Mouse (Mus musculus): ENCODE measurements around the gene Snx27. TPM values are rescaled to one million over a fixed set of nuclear protein-coding genes. Genes with fewer than 3 reads are reported as not detected.

The Snx27 gene
- polyA plus RNA-seq, 1 experiment from 2014 or later: 60.0 TPM

GRCm38 (mm10) chr3:94473567-94474232, 108.8 kb downstream of the Snx27 start:
- Histone ChIP-seq H3K36me3 (no peaks in the 10 kb centered on the region), H3K27ac (no peak overlapping the region), H3K27me3 (peaks cover 4% of the 10 kb centered on the region), H3K9ac (no peak overlapping the region), H3K4me2 (no peak overlapping the region), H3K4me1 (peaks cover 12% of the 10 kb centered on the region), H3K9me3 (no peaks in the 10 kb centered on the region), H3K4me3 (no peak overlapping the region)
- 82% methylated on average over 5 of the region's 5 CpGs for WGBS
- ATAC-seq (ENCODE audit: insufficient number of reproducible peaks, insufficient read depth, low FRiP score, low TSS enrichment, low read depth): no peak

- 49% methylated on average over 10 of the region's 10 CpGs for WGBS
- Histone ChIP-seq H3K27ac (no peak overlapping the region), H3K36me3 (no peaks in the 10 kb centered on the region), H3K4me2 (peak overlapping the region; percentile 54; the same call in 1 of the 2 replicates), H3K9ac (no peak overlapping the region), H3K4me3 (no peak overlapping the region; the same call in 1 of the 2 replicates), H3K9me3 (no peaks in the 10 kb centered on the region), H3K4me1 (peaks cover 12% of the 10 kb centered on the region), H3K27me3 (no peaks in the 10 kb centered on the region; the same call in 1 of the 2 replicates)
- ATAC-seq (ENCODE audit: insufficient number of reproducible peaks, insufficient read depth, low FRiP score, low TSS enrichment, low read depth): no peak
Observed at GRCm38 (mm10) chr3:94473115-94473505, 109.4 kb downstream of the Snx27 start.

GRCm38 (mm10) chr3:94472447-94473114, 109.9 kb downstream of the Snx27 start:
- WGBS: 10% methylated on average over 28 of the region's 28 CpGs
- ATAC-seq (ENCODE audit: insufficient number of reproducible peaks, insufficient read depth, low FRiP score, low TSS enrichment, low read depth): peak; percentile 24; the same call in 1 of the 2 replicates
- H3K4me3 ChIP-seq: peak overlapping the region; percentile 20
- H3K27ac ChIP-seq: no peak overlapping the region
- no peak overlapping the region for H3K9ac ChIP-seq
- no peaks in the 10 kb centered on the region for H3K36me3 ChIP-seq
- no peaks in the 10 kb centered on the region; the same call in 1 of the 2 replicates for H3K27me3 ChIP-seq
- H3K9me3 ChIP-seq: no peaks in the 10 kb centered on the region
- peak overlapping the region; percentile 54 for H3K4me2 ChIP-seq
- peaks cover 12% of the 10 kb centered on the region for H3K4me1 ChIP-seq

- Histone ChIP-seq H3K4me1 (peaks cover 16% of the 10 kb centered on the region), H3K27me3 (no peaks in the 10 kb centered on the region; the same call in 1 of the 2 replicates), H3K4me2 (no peak overlapping the region), H3K27ac (no peak overlapping the region), H3K36me3 (no peaks in the 10 kb centered on the region), H3K9ac (no peak overlapping the region), H3K4me3 (no peak overlapping the region), H3K9me3 (no peaks in the 10 kb centered on the region)
- ATAC-seq (ENCODE audit: insufficient number of reproducible peaks, insufficient read depth, low FRiP score, low TSS enrichment, low read depth): no peak
- WGBS: 18% methylated on average over 3 of the region's 3 CpGs
Observed at GRCm38 (mm10) chr3:94468931-94469330, 113.6 kb downstream of the Snx27 start.

GRCm38 (mm10) chr3:94465632-94466430, 116.7 kb downstream of the Snx27 start:
- ATAC-seq (ENCODE audit: insufficient number of reproducible peaks, insufficient read depth, low FRiP score, low TSS enrichment, low read depth): no peak
- H3K9ac ChIP-seq: no peak overlapping the region
- H3K4me2 ChIP-seq: no peak overlapping the region
- H3K36me3 ChIP-seq: no peaks in the 10 kb centered on the region
- H3K9me3 ChIP-seq: no peaks in the 10 kb centered on the region
- H3K27me3 ChIP-seq: no peaks in the 10 kb centered on the region; the same call in 1 of the 2 replicates
- H3K27ac ChIP-seq: peak overlapping the region; percentile 39; the same call in 1 of the 2 replicates
- peaks cover 8% of the 10 kb centered on the region; the same call in 1 of the 2 replicates for H3K4me1 ChIP-seq
- WGBS: 51% methylated on average over 13 of the region's 13 CpGs
- no peak overlapping the region for H3K4me3 ChIP-seq

- H3K9ac ChIP-seq: no peak overlapping the region
- H3K4me1 ChIP-seq: peaks cover 7% of the 10 kb centered on the region; the same call in 1 of the 2 replicates
- no peak overlapping the region for H3K4me3 ChIP-seq
- H3K27ac ChIP-seq: no peak overlapping the region
- H3K4me2 ChIP-seq: no peak overlapping the region
- H3K9me3 ChIP-seq: no peaks in the 10 kb centered on the region
- no peak for ATAC-seq (ENCODE audit: insufficient number of reproducible peaks, insufficient read depth, low FRiP score, low TSS enrichment, low read depth)
- H3K27me3 ChIP-seq: no peaks in the 10 kb centered on the region; the same call in 1 of the 2 replicates
- WGBS: 60% methylated on average over 11 of the region's 11 CpGs
- H3K36me3 ChIP-seq: no peaks in the 10 kb centered on the region
Observed at GRCm38 (mm10) chr3:94463926-94464578, 118.5 kb downstream of the Snx27 start.

GRCm38 (mm10) chr3:94459834-94460233, 122.7 kb downstream of the Snx27 start:
- Histone ChIP-seq H3K27me3 (no peaks in the 10 kb centered on the region; the same call in 1 of the 2 replicates), H3K27ac (no peak overlapping the region), H3K9ac (no peak overlapping the region), H3K4me1 (0 out of 2 replicates have a peak, but pooled peaks cover 6% of the 10 kb centered on the region), H3K9me3 (no peaks in the 10 kb centered on the region), H3K36me3 (no peaks in the 10 kb centered on the region), H3K4me3 (no peak overlapping the region), H3K4me2 (no peak overlapping the region)
- WGBS: 87% methylated on average over 2 of the region's 2 CpGs
- ATAC-seq (ENCODE audit: insufficient number of reproducible peaks, insufficient read depth, low FRiP score, low TSS enrichment, low read depth): no peak

GRCm38 (mm10) chr3:94457055-94457454, 125.5 kb downstream of the Snx27 start:
- Histone ChIP-seq H3K4me2 (peak overlapping the region; percentile 60), H3K4me1 (0 out of 2 replicates have a peak, but pooled peaks cover 6% of the 10 kb centered on the region), H3K27ac (no peak overlapping the region), H3K27me3 (no peaks in the 10 kb centered on the region; the same call in 1 of the 2 replicates), H3K36me3 (no peaks in the 10 kb centered on the region), H3K4me3 (peak overlapping the region; percentile 41; the same call in 1 of the 2 replicates), H3K9ac (no peak overlapping the region), H3K9me3 (no peaks in the 10 kb centered on the region)
- ATAC-seq (ENCODE audit: insufficient number of reproducible peaks, insufficient read depth, low FRiP score, low TSS enrichment, low read depth): no peak
- WGBS: 58% methylated on average over 3 of the region's 3 CpGs

- H3K4me1 ChIP-seq: 0 out of 2 replicates have a peak, but pooled peaks cover 6% of the 10 kb centered on the region
Observed at GRCm38 (mm10) chr3:94456529-94457000, 126.0 kb downstream of the Snx27 start.

GRCm38 (mm10) chr3:94449377-94449776, 133.1 kb downstream of the Snx27 start:
- 90% methylated on average over 2 of the region's 2 CpGs for WGBS
- peaks cover 4% of the 10 kb centered on the region for H3K4me1 ChIP-seq
- no peak for ATAC-seq (ENCODE audit: insufficient number of reproducible peaks, insufficient read depth, low FRiP score, low TSS enrichment, low read depth)

More at GRCm38 (mm10) chr3:94456529-94457000, 126.0 kb downstream of the Snx27 start:
- Histone ChIP-seq H3K27ac (no peak overlapping the region), H3K9ac (peak overlapping the region; percentile 56; the same call in 1 of the 2 replicates), H3K36me3 (no peaks in the 10 kb centered on the region), H3K9me3 (no peaks in the 10 kb centered on the region), H3K27me3 (no peaks in the 10 kb centered on the region; the same call in 1 of the 2 replicates), H3K4me3 (peak overlapping the region; percentile 41), H3K4me2 (peak overlapping the region; percentile 60)
- peak; percentile 50 for ATAC-seq (ENCODE audit: insufficient number of reproducible peaks, insufficient read depth, low FRiP score, low TSS enrichment, low read depth)
- WGBS: under 1% methylated on average over 12 of the region's 12 CpGs

More at GRCm38 (mm10) chr3:94449377-94449776, 133.1 kb downstream of the Snx27 start:
- Histone ChIP-seq H3K4me2 (no peak overlapping the region), H3K4me3 (no peak overlapping the region), H3K9ac (no peak overlapping the region), H3K27ac (no peak overlapping the region), H3K36me3 (peaks cover 49% of the 10 kb centered on the region), H3K9me3 (no peaks in the 10 kb centered on the region), H3K27me3 (no peaks in the 10 kb centered on the region)

Measured in embryonic facial prominence, embryonic 13.5 days (tissue).